Mouse (Mus musculus) bone marrow, adult 2 months (tissue): Measurements from ENCODE around the gene Sp100.

Experiments used
- CTCF ChIP-seq: fragments of 200-500 bp; IDR thresholded peaks from 2 replicates; pipeline ENCODE4 v1.5.1; 2011; ENCODE audit warnings: low read length, control low read depth; ENCODE audit not compliant: control insufficient read depth, insufficient read depth
- POLR2A ChIP-seq: fragments of 200-500 bp; IDR thresholded peaks from 2 replicates; pipeline ENCODE4 v1.6.1; 2011; ENCODE audit warnings: low read depth, mild to moderate bottlenecking, control low read depth, low read length, borderline replicate concordance; ENCODE audit not compliant: control insufficient read depth

GRCm38 (mm10) chr1:85751494-85751893 lies 101.7 kb downstream of the Sp100 start:
- no peak; the same call in 1 of the 2 replicates for TF ChIP-seq CTCF
- TF ChIP-seq POLR2A = no peak
